Mouse (Mus musculus): ENCODE results near the gene Sapcd2. TPM values are rescaled to one million over a fixed set of nuclear protein-coding genes. Genes with fewer than 3 reads are reported as not detected.

The Sapcd2 gene
- polyA plus RNA-seq, 1 experiment from 2014 or later = 28.9 TPM

- 28% methylated on average over 9 of the region's 9 CpGs for WGBS
- DNase-seq (ENCODE audit: low spot score) (no peak), ATAC-seq (no peak)
Measured at GRCm38 (mm10) chr2:25364761-25365090, 7.4 kb upstream of the Sapcd2 start.

GRCm38 (mm10) chr2:25365091-25365761 lies 6.9 kb upstream of the Sapcd2 start, which contains the start of gene Uap1l1:
Gene Uap1l1 (minus strand): TSS chr2:25365682.
- no peaks in the 10 kb centered on the region for H3K4me1 ChIP-seq (ENCODE audit: control insufficient read depth, insufficient read depth, low read length)
- 1% methylated on average over 51 of the region's 54 CpGs for WGBS

More at GRCm38 (mm10) chr2:25364761-25365090, 7.4 kb upstream of the Sapcd2 start:
- H3K36me3 ChIP-seq (ENCODE audit: control insufficient read depth, insufficient read depth, low read length) = no peaks in the 10 kb centered on the region
- no peak overlapping the region for H3K27ac ChIP-seq (ENCODE audit: low read depth, low read length)
- peak overlapping the region; percentile 46 for H3K4me3 ChIP-seq (ENCODE audit: low read depth, low read length)
- peak overlapping the region; percentile 98 for H3K4me2 ChIP-seq (ENCODE audit: low read length)
- no peaks in the 10 kb centered on the region for H3K4me1 ChIP-seq (ENCODE audit: control insufficient read depth, insufficient read depth, low read length)
- H3K9ac ChIP-seq (ENCODE audit: low read length) = peak overlapping the region; percentile 68; the same call in 1 of the 2 replicates
- no peaks in the 10 kb centered on the region for H3K9me3 ChIP-seq (replicated peaks; ENCODE audit: control insufficient read depth, low read length)
- H3K27me3 ChIP-seq (replicated peaks; ENCODE audit: control insufficient read depth, insufficient read depth, low read length) = peaks cover 22% of the 10 kb centered on the region

GRCm38 (mm10) chr2:25369996-25370395 lies 2.1 kb upstream of the Sapcd2 start:
- Histone ChIP-seq H3K36me3 (ENCODE audit: control insufficient read depth, insufficient read depth, low read length) (no peaks in the 10 kb centered on the region), H3K4me3 (ENCODE audit: low read depth, low read length) (no peak overlapping the region), H3K4me1 (ENCODE audit: control insufficient read depth, insufficient read depth, low read length) (peaks cover 10% of the 10 kb centered on the region), H3K27me3 (replicated peaks; ENCODE audit: control insufficient read depth, insufficient read depth, low read length) (peaks cover 13% of the 10 kb centered on the region; the same call in 1 of the 2 replicates), H3K4me2 (ENCODE audit: low read length) (no peak overlapping the region), H3K27ac (ENCODE audit: low read depth, low read length) (no peak overlapping the region), H3K9ac (ENCODE audit: low read length) (no peak overlapping the region), H3K9me3 (replicated peaks; ENCODE audit: control insufficient read depth, low read length) (no peaks in the 10 kb centered on the region)
- 91% methylated on average over 3 of the region's 3 CpGs for WGBS
- DNase-seq (ENCODE audit: low spot score) (no peak), ATAC-seq (no peak)

More at GRCm38 (mm10) chr2:25365091-25365761, 6.9 kb upstream of the Sapcd2 start, which contains the start of gene Uap1l1:
- DNase-seq (ENCODE audit: low spot score) (peak; percentile 63), ATAC-seq (peak; percentile 85)
- H3K4me3 ChIP-seq (ENCODE audit: low read depth, low read length) = peak within 1 kb of the TSS; percentile 46
- no peak within 1 kb of the TSS for H3K27ac ChIP-seq (ENCODE audit: low read depth, low read length)
- H3K9ac ChIP-seq (ENCODE audit: low read length) = peak within 1 kb of the TSS; percentile 68
- H3K36me3 ChIP-seq (ENCODE audit: control insufficient read depth, insufficient read depth, low read length) = no peaks in the 10 kb centered on the region
- H3K9me3 ChIP-seq (replicated peaks; ENCODE audit: control insufficient read depth, low read length) = no peaks in the 10 kb centered on the region
- H3K27me3 ChIP-seq (replicated peaks; ENCODE audit: control insufficient read depth, insufficient read depth, low read length) = peaks cover 22% of the 10 kb centered on the region
- H3K4me2 ChIP-seq (ENCODE audit: low read length) = peak within 1 kb of the TSS; percentile 98

GRCm38 (mm10) chr2:25372644-25373391 lies 697 bp downstream of the Sapcd2 start:
- Histone ChIP-seq H3K9ac (ENCODE audit: low read length) (peak overlapping the region; percentile 79), H3K4me3 (ENCODE audit: low read depth, low read length) (peak overlapping the region; percentile 71), H3K27me3 (replicated peaks; ENCODE audit: control insufficient read depth, insufficient read depth, low read length) (no peaks in the 10 kb centered on the region), H3K4me1 (ENCODE audit: control insufficient read depth, insufficient read depth, low read length) (peaks cover 10% of the 10 kb centered on the region), H3K27ac (ENCODE audit: low read depth, low read length) (0 out of 2 replicates have a peak overlapping the region, but pooled peaks have one; percentile 44), H3K4me2 (ENCODE audit: low read length) (peak overlapping the region; percentile 92), H3K9me3 (replicated peaks; ENCODE audit: control insufficient read depth, low read length) (no peaks in the 10 kb centered on the region), H3K36me3 (ENCODE audit: control insufficient read depth, insufficient read depth, low read length) (peaks cover 21% of the 10 kb centered on the region)
- 1% methylated on average over 42 of the region's 42 CpGs for WGBS
- ATAC-seq (peak; percentile 18), DNase-seq (ENCODE audit: low spot score) (no peak)

GRCm38 (mm10) chr2:25373431-25373830 lies 1.3 kb downstream of the Sapcd2 start:
- Histone ChIP-seq H3K4me3 (ENCODE audit: low read depth, low read length) (peak overlapping the region; percentile 71), H3K9ac (ENCODE audit: low read length) (peak overlapping the region; percentile 79), H3K27ac (ENCODE audit: low read depth, low read length) (no peak overlapping the region), H3K4me1 (ENCODE audit: control insufficient read depth, insufficient read depth, low read length) (peaks cover 10% of the 10 kb centered on the region), H3K4me2 (ENCODE audit: low read length) (peak overlapping the region; percentile 92), H3K27me3 (replicated peaks; ENCODE audit: control insufficient read depth, insufficient read depth, low read length) (no peaks in the 10 kb centered on the region), H3K9me3 (replicated peaks; ENCODE audit: control insufficient read depth, low read length) (no peaks in the 10 kb centered on the region), H3K36me3 (ENCODE audit: control insufficient read depth, insufficient read depth, low read length) (peaks cover 27% of the 10 kb centered on the region)
- no peak for ATAC-seq
- DNase-seq (ENCODE audit: low spot score) = no peak
- WGBS = 9% methylated on average over 2 of the region's 2 CpGs

- H3K36me3 ChIP-seq (ENCODE audit: control insufficient read depth, insufficient read depth, low read length) = peaks cover 32% of the 10 kb centered on the region
- DNase-seq (ENCODE audit: low spot score) = peak; percentile 71
- no peaks in the 10 kb centered on the region for H3K27me3 ChIP-seq (replicated peaks; ENCODE audit: control insufficient read depth, insufficient read depth, low read length)
- H3K4me2 ChIP-seq (ENCODE audit: low read length) = no peak overlapping the region
- no peak overlapping the region for H3K9ac ChIP-seq (ENCODE audit: low read length)
- 67% methylated on average over 4 of the region's 4 CpGs for WGBS
- H3K4me3 ChIP-seq (ENCODE audit: low read depth, low read length) = no peak overlapping the region
- no peak overlapping the region for H3K27ac ChIP-seq (ENCODE audit: low read depth, low read length)
- H3K9me3 ChIP-seq (replicated peaks; ENCODE audit: control insufficient read depth, low read length) = no peaks in the 10 kb centered on the region
- peaks cover 10% of the 10 kb centered on the region for H3K4me1 ChIP-seq (ENCODE audit: control insufficient read depth, insufficient read depth, low read length)
- no peak for ATAC-seq
Measured at GRCm38 (mm10) chr2:25376589-25376988, 4.5 kb downstream of the Sapcd2 start.

DNA sequence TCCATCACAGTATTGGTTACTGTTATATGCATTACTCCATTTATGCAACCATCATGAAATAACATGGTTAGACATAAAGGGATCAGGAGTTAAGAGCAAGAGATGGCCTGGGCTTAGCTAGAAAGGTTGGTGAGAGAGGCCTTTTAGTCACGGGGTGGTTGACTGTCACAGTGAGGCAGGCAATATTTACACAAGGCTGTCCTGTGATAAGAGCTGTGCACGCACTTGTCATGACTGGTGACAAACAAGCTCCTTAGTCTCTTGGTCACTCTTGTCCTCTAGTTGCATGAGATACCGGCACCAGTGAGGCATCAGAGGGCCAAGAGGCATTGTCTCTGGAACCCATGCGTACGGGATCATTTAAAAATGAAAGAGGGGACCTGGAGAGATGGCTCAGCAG lies 12.4 kb downstream of the Sapcd2 start:
- WGBS = 88% methylated on average over 5 of the region's 5 CpGs

DNA sequence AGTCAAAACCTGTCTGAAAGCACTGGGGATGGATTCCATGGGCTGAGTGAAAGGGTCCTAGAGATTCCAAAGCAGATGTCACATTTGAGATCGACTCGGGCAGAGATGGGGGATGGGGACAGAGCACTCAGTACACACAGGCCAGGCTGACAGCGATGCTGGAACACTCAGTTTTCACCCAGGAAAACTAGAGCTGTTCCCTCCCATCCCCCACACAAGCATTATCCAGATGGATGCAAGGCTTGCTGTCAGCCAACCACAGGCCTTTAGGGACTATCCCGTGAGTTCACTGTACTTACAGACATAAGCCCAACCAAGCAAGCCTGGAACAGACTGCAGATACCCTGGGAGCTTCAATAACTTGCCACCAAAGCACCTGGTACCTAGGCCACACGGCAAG lies 19.1 kb downstream of the Sapcd2 start:
- WGBS = 80% methylated on average over 5 of the region's 5 CpGs
- H3K9ac ChIP-seq (ENCODE audit: low read length) = no peak overlapping the region
- no peak for ATAC-seq
- H3K4me2 ChIP-seq (ENCODE audit: low read length) = no peak overlapping the region
- peaks cover 15% of the 10 kb centered on the region for H3K27me3 ChIP-seq (replicated peaks; ENCODE audit: control insufficient read depth, insufficient read depth, low read length)
- H3K4me3 ChIP-seq (ENCODE audit: low read depth, low read length) = no peak overlapping the region
- H3K36me3 ChIP-seq (ENCODE audit: control insufficient read depth, insufficient read depth, low read length) = no peaks in the 10 kb centered on the region
- H3K9me3 ChIP-seq (replicated peaks; ENCODE audit: control insufficient read depth, low read length) = no peaks in the 10 kb centered on the region
- no peak overlapping the region for H3K27ac ChIP-seq (ENCODE audit: low read depth, low read length)
- no peak for DNase-seq (ENCODE audit: low spot score)
- peaks cover 8% of the 10 kb centered on the region for H3K4me1 ChIP-seq (ENCODE audit: control insufficient read depth, insufficient read depth, low read length)

More for the DNA sequence above, 12.4 kb downstream of the Sapcd2 start:
- no peaks in the 10 kb centered on the region for H3K9me3 ChIP-seq (replicated peaks; ENCODE audit: control insufficient read depth, low read length)
- H3K4me1 ChIP-seq (ENCODE audit: control insufficient read depth, insufficient read depth, low read length) = no peaks in the 10 kb centered on the region
- H3K4me3 ChIP-seq (ENCODE audit: low read depth, low read length) = no peak overlapping the region
- H3K36me3 ChIP-seq (ENCODE audit: control insufficient read depth, insufficient read depth, low read length) = no peaks in the 10 kb centered on the region
- no peak overlapping the region for H3K9ac ChIP-seq (ENCODE audit: low read length)
- no peak overlapping the region for H3K4me2 ChIP-seq (ENCODE audit: low read length)
- no peak overlapping the region for H3K27ac ChIP-seq (ENCODE audit: low read depth, low read length)
- ATAC-seq (no peak), DNase-seq (ENCODE audit: low spot score) (no peak)
- no peaks in the 10 kb centered on the region for H3K27me3 ChIP-seq (replicated peaks; ENCODE audit: control insufficient read depth, insufficient read depth, low read length)

Data from forebrain, embryonic 14.5 days (tissue).